Mouse (Mus musculus) brain, embryonic 18.5 days (tissue): ENCODE measurements around the gene Ing3.

Experiments used
- DNase-seq: peaks from one replicate; pipeline ENCODE4 v3.0.0-alpha.2; 2012; ENCODE audit warnings: low read depth, low spot score

Gene Ing3

GRCm38 (mm10) chr6:21991151-21991550 lies 41.8 kb downstream of the Ing3 start:
- no peak for DNase-seq

- no peak for DNase-seq
Measured at GRCm38 (mm10) chr6:21993070-21993469, 43.7 kb downstream of the Ing3 start.

GRCm38 (mm10) chr6:21998131-21998530 lies 48.8 kb downstream of the Ing3 start:
- DNase-seq = no peak

GRCm38 (mm10) chr6:21999025-21999424 lies 49.7 kb downstream of the Ing3 start:
- DNase-seq = no peak

- DNase-seq = no peak
Measured at GRCm38 (mm10) chr6:22000086-22000485, 50.7 kb downstream of the Ing3 start.

- DNase-seq = no peak
Measured at GRCm38 (mm10) chr6:22000881-22001280, 51.5 kb downstream of the Ing3 start.

- no peak for DNase-seq
Measured at GRCm38 (mm10) chr6:22001284-22001916, 52.0 kb downstream of the Ing3 start.

GRCm38 (mm10) chr6:22002521-22003199 lies 53.3 kb downstream of the Ing3 start:
- DNase-seq = no peak

- DNase-seq = no peak
Measured at GRCm38 (mm10) chr6:22003200-22003587, 53.8 kb downstream of the Ing3 start.

GRCm38 (mm10) chr6:22003959-22004543 lies 54.7 kb downstream of the Ing3 start:
- DNase-seq = no peak

- no peak for DNase-seq
Measured at GRCm38 (mm10) chr6:22008346-22008745, 59.0 kb downstream of the Ing3 start.

GRCm38 (mm10) chr6:22010258-22010657 lies 60.9 kb downstream of the Ing3 start:
- no peak for DNase-seq

- DNase-seq = no peak
Measured at GRCm38 (mm10) chr6:22010761-22011281, 61.5 kb downstream of the Ing3 start.

- DNase-seq = no peak
Measured at GRCm38 (mm10) chr6:22011546-22011945, 62.2 kb downstream of the Ing3 start.

- no peak for DNase-seq
Measured at GRCm38 (mm10) chr6:22012099-22012498, 62.7 kb downstream of the Ing3 start.

GRCm38 (mm10) chr6:22012501-22012900 lies 63.1 kb downstream of the Ing3 start:
- no peak for DNase-seq

- no peak for DNase-seq
Measured at GRCm38 (mm10) chr6:22013394-22013793, 64.0 kb downstream of the Ing3 start.

- no peak for DNase-seq
Measured at GRCm38 (mm10) chr6:22014291-22014911, 65.0 kb downstream of the Ing3 start.

- no peak for DNase-seq
Measured at GRCm38 (mm10) chr6:22017631-22018030, 68.3 kb downstream of the Ing3 start.

- DNase-seq = no peak
Measured at GRCm38 (mm10) chr6:22018768-22019445, 69.5 kb downstream of the Ing3 start.

GRCm38 (mm10) chr6:22019637-22020036 lies 70.3 kb downstream of the Ing3 start:
- no peak for DNase-seq

- no peak for DNase-seq
Measured at GRCm38 (mm10) chr6:22020696-22021095, 71.3 kb downstream of the Ing3 start.
